Mouse (Mus musculus): ENCODE results near the gene Sys1. TPM values are rescaled to one million over a fixed set of nuclear protein-coding genes. Genes with fewer than 3 reads are reported as not detected.
A peak's percentile ranks its signal among the peaks of the same experiment; 100 is the strongest.

Sys1 gene
- polyA plus RNA-seq, 1 experiment from 2014 or later: 24.5 TPM

- Histone ChIP-seq H3K27ac (ENCODE audit: low read length) (peak overlapping the region; percentile 76), H3K36me3 (ENCODE audit: control insufficient read depth, insufficient read depth) (no peaks in the 10 kb centered on the region; the same call in 1 of the 2 replicates), H3K9me3 (replicated peaks; ENCODE audit: control insufficient read depth, low read length) (no peaks in the 10 kb centered on the region), H3K4me1 (ENCODE audit: control insufficient read depth, low read depth, low read length) (peaks cover 2% of the 10 kb centered on the region), H3K27me3 (ENCODE audit: control insufficient read depth, insufficient read depth, low read depth, low read length) (no peaks in the 10 kb centered on the region), H3K4me2 (ENCODE audit: low read depth, low read length) (peak overlapping the region; percentile 41), H3K4me3 (ENCODE audit: low read depth, low read length) (peak overlapping the region; percentile 8; the same call in 1 of the 2 replicates), H3K9ac (ENCODE audit: low read depth, low read length) (peak overlapping the region; percentile 28; the same call in 1 of the 2 replicates)
- 48% methylated on average over 9 of the region's 9 CpGs for WGBS (ENCODE audit: insufficient replicate concordance)
- peak; percentile 66 for ATAC-seq (ENCODE audit: low read depth)
These were observed 24.9 kb upstream of the Sys1 start for GRCm38 (mm10) chr2:164431676-164432465.

GRCm38 (mm10) chr2:164432541-164433191, 24.1 kb upstream of the Sys1 start:
- Histone ChIP-seq H3K36me3 (ENCODE audit: control insufficient read depth, insufficient read depth) (no peaks in the 10 kb centered on the region; the same call in 1 of the 2 replicates), H3K27me3 (ENCODE audit: control insufficient read depth, insufficient read depth, low read depth, low read length) (no peaks in the 10 kb centered on the region), H3K4me3 (ENCODE audit: low read depth, low read length) (peak overlapping the region; percentile 8; the same call in 1 of the 2 replicates), H3K4me2 (ENCODE audit: low read depth, low read length) (peak overlapping the region; percentile 41), H3K27ac (ENCODE audit: low read length) (peak overlapping the region; percentile 76), H3K9me3 (replicated peaks; ENCODE audit: control insufficient read depth, low read length) (no peaks in the 10 kb centered on the region), H3K9ac (ENCODE audit: low read depth, low read length) (0 out of 2 replicates have a peak overlapping the region, but pooled peaks have one; percentile 31), H3K4me1 (ENCODE audit: control insufficient read depth, low read depth, low read length) (peaks cover 2% of the 10 kb centered on the region)
- 23% methylated on average over 22 of the region's 22 CpGs for WGBS (ENCODE audit: insufficient replicate concordance)
- no peak for ATAC-seq (ENCODE audit: low read depth)

- peak overlapping the region; percentile 41 for H3K4me2 ChIP-seq (ENCODE audit: low read depth, low read length)
- H3K9me3 ChIP-seq (replicated peaks; ENCODE audit: control insufficient read depth, low read length): no peaks in the 10 kb centered on the region
- no peak overlapping the region for H3K9ac ChIP-seq (ENCODE audit: low read depth, low read length)
- H3K27ac ChIP-seq (ENCODE audit: low read length): peak overlapping the region; percentile 76
- peak overlapping the region; percentile 6; the same call in 1 of the 2 replicates for H3K4me3 ChIP-seq (ENCODE audit: low read depth, low read length)
- H3K27me3 ChIP-seq (ENCODE audit: control insufficient read depth, insufficient read depth, low read depth, low read length): no peaks in the 10 kb centered on the region
- no peaks in the 10 kb centered on the region; the same call in 1 of the 2 replicates for H3K36me3 ChIP-seq (ENCODE audit: control insufficient read depth, insufficient read depth)
- H3K4me1 ChIP-seq (ENCODE audit: control insufficient read depth, low read depth, low read length): peaks cover 2% of the 10 kb centered on the region
- no peak for ATAC-seq (ENCODE audit: low read depth)
- WGBS (ENCODE audit: insufficient replicate concordance): 51% methylated on average over 9 of the region's 9 CpGs
These were observed 23.4 kb upstream of the Sys1 start for GRCm38 (mm10) chr2:164433278-164433895.

- Histone ChIP-seq H3K27me3 (ENCODE audit: control insufficient read depth, insufficient read depth, low read depth, low read length) (no peaks in the 10 kb centered on the region), H3K9ac (ENCODE audit: low read depth, low read length) (peak overlapping the region; percentile 16; the same call in 1 of the 2 replicates), H3K4me1 (ENCODE audit: control insufficient read depth, low read depth, low read length) (peaks cover 2% of the 10 kb centered on the region), H3K4me3 (ENCODE audit: low read depth, low read length) (no peak overlapping the region), H3K9me3 (replicated peaks; ENCODE audit: control insufficient read depth, low read length) (no peaks in the 10 kb centered on the region), H3K27ac (ENCODE audit: low read length) (peak overlapping the region; percentile 59), H3K36me3 (ENCODE audit: control insufficient read depth, insufficient read depth) (no peaks in the 10 kb centered on the region), H3K4me2 (ENCODE audit: low read depth, low read length) (peak overlapping the region; percentile 20; the same call in 1 of the 2 replicates)
- no peak for ATAC-seq (ENCODE audit: low read depth)
- 57% methylated on average over 3 of the region's 3 CpGs for WGBS (ENCODE audit: insufficient replicate concordance)
These were observed 22.1 kb upstream of the Sys1 start for GRCm38 (mm10) chr2:164434681-164435080.

- ATAC-seq (ENCODE audit: low read depth): no peak
- peak overlapping the region; percentile 59 for H3K27ac ChIP-seq (ENCODE audit: low read length)
- peaks cover 2% of the 10 kb centered on the region for H3K4me1 ChIP-seq (ENCODE audit: control insufficient read depth, low read depth, low read length)
- no peak overlapping the region for H3K4me3 ChIP-seq (ENCODE audit: low read depth, low read length)
- no peaks in the 10 kb centered on the region for H3K9me3 ChIP-seq (replicated peaks; ENCODE audit: control insufficient read depth, low read length)
- peak overlapping the region; percentile 20; the same call in 1 of the 2 replicates for H3K4me2 ChIP-seq (ENCODE audit: low read depth, low read length)
- 14% methylated on average over 5 of the region's 5 CpGs for WGBS (ENCODE audit: insufficient replicate concordance)
- no peaks in the 10 kb centered on the region for H3K27me3 ChIP-seq (ENCODE audit: control insufficient read depth, insufficient read depth, low read depth, low read length)
- no peaks in the 10 kb centered on the region for H3K36me3 ChIP-seq (ENCODE audit: control insufficient read depth, insufficient read depth)
- no peak overlapping the region for H3K9ac ChIP-seq (ENCODE audit: low read depth, low read length)
These were observed 21.3 kb upstream of the Sys1 start for GRCm38 (mm10) chr2:164435216-164436090.

- peak overlapping the region; percentile 65 for H3K27ac ChIP-seq (ENCODE audit: low read length)
- H3K9ac ChIP-seq (ENCODE audit: low read depth, low read length): peak overlapping the region; percentile 4; the same call in 1 of the 2 replicates
- H3K4me2 ChIP-seq (ENCODE audit: low read depth, low read length): peak overlapping the region; percentile 4; the same call in 1 of the 2 replicates
- WGBS (ENCODE audit: insufficient replicate concordance): 17% methylated on average over 8 of the region's 8 CpGs
- H3K4me3 ChIP-seq (ENCODE audit: low read depth, low read length): no peak overlapping the region
- peaks cover 3% of the 10 kb centered on the region for H3K27me3 ChIP-seq (ENCODE audit: control insufficient read depth, insufficient read depth, low read depth, low read length)
- no peak for ATAC-seq (ENCODE audit: low read depth)
- H3K9me3 ChIP-seq (replicated peaks; ENCODE audit: control insufficient read depth, low read length): no peaks in the 10 kb centered on the region
- H3K36me3 ChIP-seq (ENCODE audit: control insufficient read depth, insufficient read depth): no peaks in the 10 kb centered on the region
- peaks cover 2% of the 10 kb centered on the region for H3K4me1 ChIP-seq (ENCODE audit: control insufficient read depth, low read depth, low read length)
These were observed 20.4 kb upstream of the Sys1 start for GRCm38 (mm10) chr2:164436215-164436913.

- peak; percentile 43 for ATAC-seq (ENCODE audit: low read depth)
- Histone ChIP-seq H3K27me3 (ENCODE audit: control insufficient read depth, insufficient read depth, low read depth, low read length) (peaks cover 7% of the 10 kb centered on the region), H3K4me2 (ENCODE audit: low read depth, low read length) (peak overlapping the region; percentile 36; the same call in 1 of the 2 replicates), H3K4me1 (ENCODE audit: control insufficient read depth, low read depth, low read length) (peaks cover 2% of the 10 kb centered on the region), H3K27ac (ENCODE audit: low read length) (peak overlapping the region; percentile 65), H3K36me3 (ENCODE audit: control insufficient read depth, insufficient read depth) (no peaks in the 10 kb centered on the region), H3K9me3 (replicated peaks; ENCODE audit: control insufficient read depth, low read length) (no peaks in the 10 kb centered on the region), H3K4me3 (ENCODE audit: low read depth, low read length) (no peak overlapping the region), H3K9ac (ENCODE audit: low read depth, low read length) (peak overlapping the region; percentile 4; the same call in 1 of the 2 replicates)
- WGBS (ENCODE audit: insufficient replicate concordance): 39% methylated on average over 3 of the region's 3 CpGs
These were observed 19.8 kb upstream of the Sys1 start for GRCm38 (mm10) chr2:164436961-164437360.
